Mouse (Mus musculus) embryo, embryonic 10 days (tissue): ENCODE measurements at regions not wholly inside any gene's neighbourhood (a gene's known extent, or its start where the extent isn't known, plus 50 kb on each side); places are given as distances from the start of the nearest gene placed in this dataset.

ENCODE experiments used
- DNase-seq: peaks from one replicate; pipeline ENCODE4 v3.0.0-alpha.2; 2015; ENCODE audit warnings: low spot score

GRCm38 (mm10) chr10:19412926-19413325, 56.6 kb downstream of the Olig3 start:
- DNase-seq, result peak; percentile 53

DNA sequence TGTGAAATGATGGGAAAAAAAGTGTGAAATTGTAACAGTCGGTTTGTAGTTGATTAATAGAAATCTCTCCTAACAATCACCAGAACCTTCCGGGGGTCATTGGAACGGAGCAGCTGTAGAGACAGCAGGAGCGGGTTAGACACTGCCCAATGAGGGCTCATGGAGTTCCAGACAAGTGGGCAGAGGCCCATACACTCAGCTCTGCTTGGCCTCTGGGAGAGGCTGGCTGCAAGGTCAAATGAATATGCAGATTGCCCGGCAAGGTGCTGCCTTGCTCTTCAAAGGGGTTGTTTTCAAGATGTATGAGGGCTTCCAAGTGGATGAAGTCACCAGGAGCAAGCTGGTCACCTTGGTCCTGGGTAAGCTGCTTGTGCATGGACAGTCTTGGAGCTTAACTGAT, 57.6 kb downstream of the Olig3 start:
- DNase-seq, result no peak

- DNase-seq, result no peak
Observed at GRCm38 (mm10) chr10:19414834-19415233, 58.5 kb downstream of the Olig3 start.

- DNase-seq, result no peak
Observed at GRCm38 (mm10) chr10:19424030-19424429, 67.7 kb downstream of the Olig3 start.

GRCm38 (mm10) chr10:19424961-19425360, 68.6 kb downstream of the Olig3 start:
- DNase-seq, result no peak

DNA sequence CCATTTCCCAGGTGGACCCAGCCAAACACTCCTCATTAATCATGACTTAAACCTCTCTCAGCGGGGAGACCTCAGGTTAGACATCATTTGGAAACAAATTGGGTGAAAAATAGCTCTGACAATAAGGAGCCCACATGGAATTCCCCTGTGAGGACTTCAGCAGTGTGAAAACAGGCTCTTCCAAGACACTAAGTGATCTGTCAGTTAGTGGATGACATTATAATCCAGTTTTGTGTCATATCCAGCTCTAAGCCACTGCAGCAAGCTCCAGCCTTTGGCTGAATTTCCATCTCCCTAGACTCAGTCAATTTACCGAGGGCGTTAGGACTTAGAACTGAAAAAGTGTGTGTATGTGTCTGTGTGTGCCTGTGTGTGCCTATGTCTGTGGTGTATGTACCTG, 70.5 kb downstream of the Olig3 start:
- DNase-seq, result no peak

GRCm38 (mm10) chr10:19432515-19432914, 76.2 kb downstream of the Olig3 start:
- no peak for DNase-seq

- no peak for DNase-seq
Observed at GRCm38 (mm10) chr10:19434661-19435060, 78.3 kb downstream of the Olig3 start.

- DNase-seq, result peak; percentile 75
Observed at GRCm38 (mm10) chr10:19441807-19442206, 85.5 kb downstream of the Olig3 start.

GRCm38 (mm10) chr10:19443516-19443915, 87.2 kb downstream of the Olig3 start:
- no peak for DNase-seq

- DNase-seq, result peak; percentile 75
Observed at GRCm38 (mm10) chr10:19448838-19449559, 92.7 kb downstream of the Olig3 start.

DNA sequence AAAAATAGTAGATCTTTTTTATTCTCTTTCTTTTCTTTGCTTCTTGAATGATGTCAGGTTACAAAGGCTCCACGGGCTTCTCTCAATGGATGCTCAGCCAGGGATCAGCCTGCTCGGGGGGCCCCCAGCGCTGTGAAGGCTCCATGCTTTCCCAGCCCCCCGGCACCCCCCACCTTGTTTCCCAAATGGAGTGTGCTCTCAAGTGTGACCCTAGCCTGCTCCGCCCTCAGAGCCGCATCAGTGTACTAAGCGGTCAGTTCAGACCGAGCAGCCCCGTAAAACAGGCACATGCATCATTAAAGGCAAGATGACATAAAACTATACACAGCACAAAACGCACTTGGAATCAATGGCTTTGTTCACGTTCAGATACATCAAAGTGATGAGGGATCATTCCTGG, 102.7 kb downstream of the Olig3 start:
- DNase-seq, result no peak

DNA sequence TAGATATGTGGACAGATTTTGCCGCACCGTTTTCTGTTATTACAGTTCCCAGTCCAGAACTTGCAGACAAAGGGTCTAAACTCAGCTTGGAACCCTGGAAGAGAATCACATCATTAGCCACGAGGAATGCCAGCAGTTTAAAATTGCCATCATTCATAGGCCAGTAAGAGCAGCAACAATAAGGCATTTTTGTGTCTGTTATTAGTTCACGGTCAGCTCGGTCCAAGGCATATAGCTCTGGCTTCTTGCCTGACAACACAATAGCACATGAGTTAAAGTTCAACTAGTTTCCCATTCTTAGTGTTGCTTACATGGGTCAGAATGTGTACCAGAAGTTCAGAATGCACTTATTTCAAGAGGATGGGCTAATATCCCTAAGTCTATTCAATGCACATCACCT, 103.4 kb downstream of the Olig3 start:
- no peak for DNase-seq

- no peak for DNase-seq
Observed at GRCm38 (mm10) chr10:19460164-19460563, 103.8 kb downstream of the Olig3 start.

DNA sequence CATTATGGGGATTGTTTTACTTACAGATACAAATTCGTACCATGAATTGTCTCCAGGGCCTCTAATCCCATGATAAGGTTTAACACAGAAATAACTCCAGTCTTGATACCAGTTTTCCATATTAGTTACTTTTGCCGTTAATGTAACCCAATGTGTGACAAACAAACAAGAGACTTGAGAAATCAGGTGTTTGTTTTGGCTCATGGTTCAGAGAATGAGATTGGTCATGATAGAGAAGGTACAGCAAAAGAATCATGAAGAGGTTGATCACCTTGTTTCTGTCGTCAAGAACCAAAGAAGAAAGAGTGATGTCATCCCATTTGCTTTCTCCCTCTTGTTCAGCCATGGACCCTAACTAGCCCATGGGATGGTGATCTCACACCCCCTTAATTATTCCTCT, 107.5 kb downstream of the Olig3 start:
- no peak for DNase-seq

DNA sequence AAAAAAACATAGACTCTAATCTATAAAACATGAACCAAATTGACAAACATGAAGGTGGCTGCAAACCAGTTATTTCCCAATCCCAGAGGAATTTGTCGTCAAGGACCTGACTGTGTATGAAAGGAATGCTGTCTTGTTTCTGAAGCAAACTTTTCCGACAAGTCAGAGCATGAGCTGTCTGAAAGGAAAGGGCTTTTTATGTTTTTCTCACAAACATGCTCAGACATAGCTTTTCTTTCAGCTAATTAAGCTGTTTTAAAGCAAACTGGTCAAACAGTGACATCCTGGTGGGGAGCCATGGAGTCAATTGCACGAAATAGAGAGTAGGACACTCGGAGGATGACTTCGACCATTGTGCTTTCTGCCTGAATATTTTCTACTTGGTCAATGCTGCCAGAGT, 108.2 kb downstream of the Olig3 start:
- peak; percentile 65 for DNase-seq

DNA sequence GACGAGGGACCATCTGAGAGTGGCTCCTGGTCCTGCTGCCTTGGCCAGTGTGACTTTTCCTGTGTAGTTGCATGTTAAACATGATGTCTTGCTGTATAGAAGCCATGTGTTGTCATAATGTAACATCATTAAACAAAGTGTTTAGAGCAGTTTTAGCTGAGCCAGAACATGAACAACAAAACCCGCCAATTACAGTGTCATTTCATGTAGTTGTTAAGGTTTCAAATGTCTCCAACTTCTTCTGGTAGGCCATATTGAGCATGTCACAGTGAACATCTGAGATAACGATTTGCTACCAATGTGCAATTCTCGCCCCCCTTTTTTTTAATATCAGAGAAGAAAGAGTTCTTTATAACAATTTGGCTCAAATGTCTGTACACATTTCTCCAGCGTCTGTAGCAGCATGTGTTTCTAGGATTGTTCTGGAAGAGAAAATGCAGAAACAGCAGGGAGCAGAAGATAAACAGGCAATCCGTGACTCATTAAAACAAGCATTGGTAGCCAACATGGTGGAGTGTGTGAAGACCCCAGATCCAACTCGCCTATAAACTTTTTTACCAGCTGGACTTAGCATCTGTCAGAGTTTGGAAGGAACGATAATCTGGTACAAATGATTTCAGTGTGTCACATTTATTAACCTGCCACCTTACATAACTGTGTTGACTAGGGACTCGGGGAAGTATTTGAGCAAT, 115.2 kb downstream of the Olig3 start:
- DNase-seq, result no peak

- DNase-seq, result no peak
Observed at GRCm38 (mm10) chr10:19472066-19472465, 115.7 kb downstream of the Olig3 start.

GRCm38 (mm10) chr10:19472949-19473535, 116.7 kb downstream of the Olig3 start:
- DNase-seq, result no peak

DNA sequence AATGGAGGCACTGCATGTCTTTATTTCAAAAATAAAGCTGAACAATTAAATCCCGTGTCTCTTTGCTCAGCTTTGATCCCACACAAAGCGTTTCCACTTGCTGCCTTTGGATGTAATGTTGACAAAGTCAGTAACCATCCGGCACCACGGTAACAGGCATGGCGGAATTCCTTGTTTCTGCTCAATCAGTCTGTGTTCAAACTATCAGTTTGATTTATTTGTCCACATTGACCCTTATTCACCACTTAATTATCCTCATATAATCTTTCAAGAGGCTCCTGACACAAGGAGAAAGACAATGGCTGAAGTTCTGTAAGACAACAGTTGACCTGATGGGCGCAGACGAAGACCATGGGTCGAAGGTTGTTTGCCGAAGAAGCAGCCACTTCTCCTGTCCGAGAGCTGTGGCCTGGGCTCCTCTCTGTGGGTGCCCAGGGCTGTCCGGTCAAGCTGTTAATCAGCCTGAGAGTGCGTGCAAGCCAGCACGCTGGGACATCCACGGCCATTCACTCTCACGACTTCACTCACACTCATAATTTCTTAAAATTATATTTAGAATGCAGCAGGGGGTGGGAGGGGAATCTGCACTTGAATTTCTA, 106.1 kb upstream of the Ifngr1 start:
- DNase-seq, result peak; percentile 78

GRCm38 (mm10) chr10:19490500-19490899, 101.2 kb upstream of the Ifngr1 start:
- no peak for DNase-seq

- DNase-seq, result peak; percentile 36
Observed at GRCm38 (mm10) chr10:19491513-19492380, 100.0 kb upstream of the Ifngr1 start.
